In the genomic region with DNA sequence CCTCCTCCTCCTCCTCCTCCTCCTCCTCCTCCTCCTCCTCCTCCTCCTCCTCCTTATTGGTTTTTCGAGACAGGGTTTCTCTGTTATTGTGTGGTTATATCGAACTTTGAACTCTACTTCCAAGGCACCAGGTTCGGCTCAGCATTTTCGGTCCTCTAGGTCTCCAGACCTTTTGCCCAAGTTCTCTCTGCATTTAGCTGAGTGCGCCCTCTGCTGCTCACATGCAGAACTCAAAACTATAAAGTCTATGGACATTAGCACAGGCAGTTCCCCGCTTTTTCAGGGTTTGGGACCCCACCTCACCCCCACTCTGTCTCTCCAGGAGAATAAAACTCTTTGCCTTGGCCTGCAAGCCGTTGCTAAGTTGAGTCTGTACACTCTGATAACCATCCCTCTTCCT, we compare ENCODE assay signal across 8 mouse cellular contexts. TPM values are rescaled to one million over a fixed set of nuclear protein-coding genes. Genes with fewer than 3 reads are reported as not detected.
A peak's percentile ranks its signal among the peaks of the same experiment; 100 is the strongest.
DNase-seq lines count a peak whose midpoint lies in the region; ATAC-seq and TF ChIP-seq lines count a peak whose summit lies in the region.

No protein-coding gene starts in this region.

- 31% methylated on average over 6 of the region's 7 CpGs for WGBS in forebrain, embryonic 10.5 days
- 18% methylated on average over 5 of the region's 7 CpGs for WGBS in forebrain, embryonic 15.5 days
- 21% methylated on average over 6 of the region's 7 CpGs for WGBS in lung, embryonic 14.5 days

- no peaks in the 10 kb centered on the region; the same call in 1 of the 2 replicates for H3K4me1 ChIP-seq in forebrain, embryonic 10.5 days
- H3K4me1 ChIP-seq in forebrain, embryonic 15.5 days: no peaks in the 10 kb centered on the region
- no peaks in the 10 kb centered on the region for H3K4me1 ChIP-seq in lung, embryonic 14.5 days (ENCODE audit: insufficient read depth)

- H3K4me3 ChIP-seq in forebrain, embryonic 10.5 days: no peak overlapping the region
- no peak overlapping the region for H3K4me3 ChIP-seq in forebrain, embryonic 15.5 days
- H3K4me3 ChIP-seq in lung, embryonic 14.5 days (ENCODE audit: low read depth, low read length): no peak overlapping the region

- H3K4me2 ChIP-seq in forebrain, embryonic 15.5 days (replicated peaks): no peak overlapping the region
- no peak overlapping the region for H3K4me2 ChIP-seq in lung, embryonic 14.5 days

- peak; percentile 49 for DNase-seq in forebrain, embryonic 10.5 days (ENCODE audit: extremely low spot score, low spot score)
- DNase-seq in right cerebral cortex, adult 18-20 months: peak; percentile 32
- DNase-seq in right cerebral cortex, postnatal 25 days: no peak
- DNase-seq in embryo, embryonic 10.5 days (ENCODE audit: low spot score): peak; percentile 84
- DNase-seq in kidney, adult 8-10 months: peak; percentile 75 to 88
- peak; percentile 88 for DNase-seq in lung, embryonic 14.5 days
- DNase-seq in spleen, postnatal 36 days (ENCODE audit: low spot score in 2 of 2): peak; percentile 31 to 48

- H3K36me3 ChIP-seq in forebrain, embryonic 10.5 days (replicated peaks): no peaks in the 10 kb centered on the region
- H3K36me3 ChIP-seq in forebrain, embryonic 15.5 days: no peaks in the 10 kb centered on the region
- H3K36me3 ChIP-seq in lung, embryonic 14.5 days (ENCODE audit: insufficient read depth): no peaks in the 10 kb centered on the region

- peaks cover 18% of the 10 kb centered on the region for H3K27me3 ChIP-seq in forebrain, embryonic 10.5 days (ENCODE audit: poor library complexity, severe bottlenecking)
- H3K27me3 ChIP-seq in forebrain, embryonic 15.5 days: no peaks in the 10 kb centered on the region
- H3K27me3 ChIP-seq in lung, embryonic 14.5 days (ENCODE audit: insufficient read depth, low read length): no peaks in the 10 kb centered on the region

- H3K27ac ChIP-seq in forebrain, embryonic 10.5 days: no peak overlapping the region
- no peak overlapping the region for H3K27ac ChIP-seq in forebrain, embryonic 15.5 days (replicated peaks)
- no peak overlapping the region for H3K27ac ChIP-seq in lung, embryonic 14.5 days (ENCODE audit: low read depth)

- ATAC-seq in forebrain, embryonic 15.5 days (replicated peaks): no peak
- no peak for ATAC-seq in lung, embryonic 14.5 days (ENCODE audit: insufficient read depth)

- H3K9ac ChIP-seq in forebrain, embryonic 15.5 days (replicated peaks): no peak overlapping the region
- H3K9ac ChIP-seq in lung, embryonic 14.5 days: no peak overlapping the region

- H3K9me3 ChIP-seq in forebrain, embryonic 10.5 days: no peaks in the 10 kb centered on the region
- no peaks in the 10 kb centered on the region for H3K9me3 ChIP-seq in forebrain, embryonic 15.5 days
- no peaks in the 10 kb centered on the region for H3K9me3 ChIP-seq in lung, embryonic 14.5 days (ENCODE audit: low read depth, low read length)

- peak; percentile 81 for TF ChIP-seq CTCF in lung, embryonic 14.5 days (IDR thresholded peaks at IDR 0.05; ENCODE audit: low read depth)

RNA-seq across cellular contexts. Expression of a gene that starts 17.4 kb away (rescaled TPM):
- polyA plus RNA-seq in forebrain, embryonic 10.5 days (2016; fragmentation: Nextera tagmentation; extraction: Ambion mirVana): 2.5 and 3.1 TPM in 2 replicates
- polyA plus RNA-seq in forebrain, embryonic 15.5 days (2015; fragmentation: Nextera tagmentation; extraction: Ambion mirVana): 15.1 and 15.2 TPM in 2 replicates
- 10.1 and 10.6 TPM in 2 replicates for polyA plus RNA-seq in lung, embryonic 14.5 days (2014; fragmentation: Nextera tagmentation; extraction: Ambion mirVana)

RNA-seq across cellular contexts. Expression of a gene that starts 31.9 kb away (rescaled TPM):
- not detected in 2 replicates for polyA plus RNA-seq in forebrain, embryonic 10.5 days (2016; fragmentation: Nextera tagmentation; extraction: Ambion mirVana)
- not detected in 2 replicates for polyA plus RNA-seq in forebrain, embryonic 15.5 days (2015; fragmentation: Nextera tagmentation; extraction: Ambion mirVana)
- polyA plus RNA-seq in lung, embryonic 14.5 days (2014; fragmentation: Nextera tagmentation; extraction: Ambion mirVana): 0.19 and 0.37 TPM in 2 replicates

RNA-seq across cellular contexts. Expression of a gene that starts 40.0 kb away (rescaled TPM):
- polyA plus RNA-seq in forebrain, embryonic 10.5 days (2016; fragmentation: Nextera tagmentation; extraction: Ambion mirVana): 84.4 and 85.8 TPM in 2 replicates
- polyA plus RNA-seq in forebrain, embryonic 15.5 days (2015; fragmentation: Nextera tagmentation; extraction: Ambion mirVana): 54.2 and 56.8 TPM in 2 replicates
- polyA plus RNA-seq in lung, embryonic 14.5 days (2014; fragmentation: Nextera tagmentation; extraction: Ambion mirVana): 67.3 and 68.3 TPM in 2 replicates

RNA-seq across cellular contexts. Expression of a gene that starts 58.6 kb away (rescaled TPM):
- polyA plus RNA-seq in forebrain, embryonic 10.5 days (2016; fragmentation: Nextera tagmentation; extraction: Ambion mirVana): 11.7 and 14.3 TPM in 2 replicates
- polyA plus RNA-seq in forebrain, embryonic 15.5 days (2015; fragmentation: Nextera tagmentation; extraction: Ambion mirVana): 24.2 and 25.3 TPM in 2 replicates
- polyA plus RNA-seq in lung, embryonic 14.5 days (2014; fragmentation: Nextera tagmentation; extraction: Ambion mirVana): 5.9 and 8.3 TPM in 2 replicates

RNA-seq across cellular contexts. Expression of a gene that starts 59.5 kb away (rescaled TPM):
- polyA plus RNA-seq in forebrain, embryonic 10.5 days (2016; fragmentation: Nextera tagmentation; extraction: Ambion mirVana): 766 and 774 TPM in 2 replicates
- polyA plus RNA-seq in forebrain, embryonic 15.5 days (2015; fragmentation: Nextera tagmentation; extraction: Ambion mirVana): 644 and 647 TPM in 2 replicates
- polyA plus RNA-seq in lung, embryonic 14.5 days (2014; fragmentation: Nextera tagmentation; extraction: Ambion mirVana): 501 and 506 TPM in 2 replicates
